Mouse (Mus musculus) CH12.LX (cell line): Measurements from ENCODE around the gene Dyx1c1. TPM values are rescaled to one million over a fixed set of nuclear protein-coding genes. Genes with fewer than 3 reads are reported as not detected.

Experiments
- DNase-seq: peaks from one replicate; pipeline ENCODE4 v3.0.0-alpha.2; 2013; ENCODE audit errors: extremely low read depth
- H3K27ac ChIP-seq: 2 replicates; pipeline ENCODE4 v1.5.1; 2012; ENCODE audit warnings: low read depth, mild to moderate bottlenecking, control low read depth, moderate library complexity; ENCODE audit not compliant: insufficient read depth
- H3K27me3 ChIP-seq: replicated peaks from 2 replicates; pipeline ENCODE3; 2012; ENCODE audit warnings: inconsistent platforms
- H3K36me3 ChIP-seq, 2 experiments: replicated peaks in 1 of 2; 2 replicates each; pipeline versions ENCODE3 to v1.6.1; 2012; ENCODE audit warnings: inconsistent platforms in 1 of 2, low read length in 1 of 2, mild to moderate bottlenecking in 1 of 2, mixed read lengths in 1 of 2, moderate library complexity in 1 of 2; ENCODE audit not compliant: control insufficient read depth in 1 of 2, insufficient read depth in 1 of 2
- H3K4me1 ChIP-seq, 2 experiments: 2 replicates each; pipeline ENCODE4 v1.6.1; 2012; ENCODE audit warnings: inconsistent platforms in 1 of 2, moderate library complexity in 1 of 2; ENCODE audit not compliant: insufficient read depth in 2 of 2, control insufficient read depth in 1 of 2
- H3K4me2 ChIP-seq: 2 replicates; pipeline ENCODE4 v1.6.1; 2012; ENCODE audit warnings: low read depth, mild to moderate bottlenecking, control low read depth; ENCODE audit not compliant: poor library complexity, insufficient read depth, severe bottlenecking
- H3K4me3 ChIP-seq, 3 experiments: fragments of 150-350 bp in 1 of 3; sonication (generic) in 1 of 3; replicated peaks in 1 of 3; 2 replicates each; pipeline versions ENCODE3 to v1.5.1; 2011 to 2012; ENCODE audit warnings: low read depth in 2 of 3, low read length in 2 of 3, mild to moderate bottlenecking in 2 of 3, moderate library complexity in 2 of 3, control low read depth in 1 of 3, improper control_type of control experiment in 1 of 3, inconsistent platforms in 1 of 3, mixed read lengths in 1 of 3; ENCODE audit not compliant: poor library complexity in 1 of 3
- H3K79me2 ChIP-seq: replicated peaks from 2 replicates; pipeline ENCODE4 v1.6.1; 2012; ENCODE audit warnings: mild to moderate bottlenecking, moderate library complexity; ENCODE audit not compliant: control insufficient read depth, poor library complexity, insufficient read depth, severe bottlenecking; ENCODE audit errors: extremely low read depth
- H3K9ac ChIP-seq: 2 replicates; pipeline ENCODE4 v1.6.1; 2012; ENCODE audit warnings: low read depth, mild to moderate bottlenecking, control low read depth, moderate library complexity; ENCODE audit not compliant: insufficient read depth
- H3K9me3 ChIP-seq: replicated peaks from 2 replicates; pipeline ENCODE3; 2012; ENCODE audit warnings: low read length, inconsistent platforms, mixed read lengths
- BHLHE40 ChIP-seq: IDR thresholded peaks from 2 replicates; pipeline ENCODE4 v1.6.1; 2011; ENCODE audit warnings: mild to moderate bottlenecking, low read depth, low read length, improper control_type of control experiment
- CTCF ChIP-seq, 2 experiments: IDR thresholded peaks in 1 of 2; conservative IDR thresholded peaks in 1 of 2; 2 replicates each; pipeline ENCODE4 v1.5.1; 2011 to 2012; ENCODE audit warnings: low read depth in 2 of 2, low read length in 2 of 2, improper control_type of control experiment in 1 of 2, inconsistent platforms in 1 of 2, mild to moderate bottlenecking in 1 of 2, moderate library complexity in 1 of 2
- E2F4 ChIP-seq: IDR thresholded peaks from 2 replicates; pipeline ENCODE4 v1.6.1; 2011; ENCODE audit warnings: low read depth, low read length, improper control_type of control experiment; ENCODE audit not compliant: insufficient replicate concordance
- EP300 ChIP-seq: IDR thresholded peaks from 2 replicates; pipeline ENCODE4 v1.6.1; 2011; ENCODE audit warnings: low read length, improper control_type of control experiment
- ETS1 ChIP-seq: conservative IDR thresholded peaks from 2 replicates; pipeline ENCODE4 v1.6.1; 2012; ENCODE audit warnings: low read depth, mild to moderate bottlenecking, inconsistent platforms, low read length, improper control_type of control experiment, moderate library complexity
- JUN ChIP-seq: IDR thresholded peaks from 2 replicates; pipeline ENCODE4 v1.6.1; 2011; ENCODE audit warnings: low read depth, mild to moderate bottlenecking, low read length, improper control_type of control experiment, moderate library complexity; ENCODE audit not compliant: insufficient read depth
- JUND ChIP-seq: conservative IDR thresholded peaks from 2 replicates; pipeline ENCODE4 v1.6.1; 2011; ENCODE audit warnings: low read depth, low read length, improper control_type of control experiment
- KAT2A ChIP-seq: IDR thresholded peaks from 2 replicates; pipeline ENCODE4 v1.6.1; 2012; ENCODE audit warnings: low read length, improper control_type of control experiment, inconsistent platforms; ENCODE audit not compliant: insufficient replicate concordance
- MAZ ChIP-seq: IDR thresholded peaks from 2 replicates; pipeline ENCODE4 v1.6.1; 2012; ENCODE audit warnings: low read depth, mild to moderate bottlenecking, inconsistent platforms, low read length, improper control_type of control experiment, moderate library complexity
- MEF2A ChIP-seq: IDR thresholded peaks from 2 replicates; pipeline ENCODE4 v1.6.1; 2014; ENCODE audit warnings: low read depth, mild to moderate bottlenecking, inconsistent platforms, low read length, improper control_type of control experiment, borderline replicate concordance
- NRF1 ChIP-seq: IDR thresholded peaks from 2 replicates; pipeline ENCODE4 v1.6.1; 2014; ENCODE audit warnings: low read depth, mild to moderate bottlenecking, inconsistent platforms, low read length, improper control_type of control experiment, moderate library complexity
- PAX5 ChIP-seq: IDR thresholded peaks from 2 replicates; pipeline ENCODE4 v1.6.1; 2012; ENCODE audit warnings: low read length, inconsistent platforms, mixed read lengths
- RCOR1 ChIP-seq: conservative IDR thresholded peaks from 2 replicates; pipeline ENCODE4 v1.6.1; 2012; ENCODE audit warnings: low read depth, mild to moderate bottlenecking, inconsistent platforms, low read length, improper control_type of control experiment
- SMC3 ChIP-seq: IDR thresholded peaks from 2 replicates; pipeline ENCODE4 v1.6.1; 2011; ENCODE audit warnings: low read depth, low read length, improper control_type of control experiment
- TCF12 ChIP-seq: IDR thresholded peaks from 2 replicates; pipeline ENCODE4 v1.6.1; 2014; ENCODE audit warnings: low read depth, mild to moderate bottlenecking, inconsistent platforms, low read length, improper control_type of control experiment
- UBTF ChIP-seq: IDR thresholded peaks from 2 replicates; pipeline ENCODE4 v1.6.1; 2012; ENCODE audit warnings: low read depth, mild to moderate bottlenecking, inconsistent platforms, low read length, improper control_type of control experiment, moderate library complexity
- ZKSCAN1 ChIP-seq: IDR thresholded peaks from 2 replicates; pipeline ENCODE4 v1.6.1; 2012; ENCODE audit warnings: low read depth, inconsistent platforms, low read length, improper control_type of control experiment, borderline replicate concordance
- ZMIZ1 ChIP-seq: IDR thresholded peaks from 2 replicates; pipeline ENCODE4 v1.6.1; 2012; ENCODE audit warnings: low read depth, mild to moderate bottlenecking, inconsistent platforms, low read length, improper control_type of control experiment
- dilution Hi-C: fragments of 300-500 bp; cut with MboI; formaldehyde crosslinking; loops from 2 replicates; pipeline ENCODE4 v1.14.3; 2020; ENCODE audit warnings: low sequenced_read_pairs; ENCODE audit not compliant: extremely low pct_unique_long_range_greater_than_20kb, extremely low pct_ligation_motif_present
- in situ Hi-C: fragments of 300-500 bp; cut with MboI; formaldehyde crosslinking; loops from 3 replicates; pipeline ENCODE4 v1.14.3; 2019; ENCODE audit warnings: low sequenced_read_pairs, low pct_ligation_motif_present, low pct_unique_long_range_greater_than_20kb, mixed read lengths
- polyA plus RNA-seq: library from polyadenylated mRNA; unstranded; fragments of >175 nt; gene quantifications from 2 replicates; pipeline ENCODE4 v1.2.1, GENCODE M21; 2012; ENCODE audit warnings: low read depth; ENCODE audit not compliant: insufficient read length
- total RNA-seq, 2 experiments: library from RNA; depleted of rRNA; stranded (reverse); fragments of 300-350 nt in 1 of 2; fragments of >200 nt in 1 of 2; gene quantifications; 2 replicates each; pipeline ENCODE4 v1.2.3; 2012 to 2014

The Dyx1c1 gene
- total and polyA plus RNA-seq, 3 experiments, result 3.4 to 6.8 (median 6.1) TPM

- TF ChIP-seq MAZ, result no peak
- no peak for TF ChIP-seq PAX5
- TF ChIP-seq MEF2A, result no peak
- H3K27ac ChIP-seq, result no peak overlapping the region
- no peak for DNase-seq
Measured at GRCm38 (mm10) chr9:72996167-72996566, 37.6 kb downstream of the Dyx1c1 start.

GRCm38 (mm10) chr9:72996806-72997205 lies 38.2 kb downstream of the Dyx1c1 start:
- no peak overlapping the region for H3K27ac ChIP-seq
- H3K9me3 ChIP-seq, result no peaks in the 10 kb centered on the region
- dilution Hi-C loops, result no loop called here
- no peak for TF ChIP-seq JUN
- no peak for TF ChIP-seq SMC3
- no peak for TF ChIP-seq NRF1
- no peak for TF ChIP-seq BHLHE40
- no peak for TF ChIP-seq ZKSCAN1
- TF ChIP-seq RCOR1, result no peak
- TF ChIP-seq KAT2A, result no peak
- no peak for TF ChIP-seq JUND
- TF ChIP-seq ETS1, result no peak
- TF ChIP-seq EP300, result no peak
- TF ChIP-seq TCF12, result no peak
- TF ChIP-seq ZMIZ1, result no peak
- TF ChIP-seq UBTF, result no peak
- no peak for TF ChIP-seq E2F4
- no peak for TF ChIP-seq CTCF (conservative IDR thresholded peaks at IDR 0.05 in 1 of 2, IDR thresholded peaks at IDR 0.05 in 1 of 2; ENCODE audit: low read depth in 2 of 2, low read length in 2 of 2)
- H3K36me3 ChIP-seq, result no peaks in the 10 kb centered on the region
- DNase-seq, result no peak
- no peaks in the 10 kb centered on the region; the same call in 1 of the 2 replicates for H3K79me2 ChIP-seq
- in situ Hi-C loops, result no loop called here
- no peaks in the 10 kb centered on the region for H3K27me3 ChIP-seq
- no peak overlapping the region for H3K4me3 ChIP-seq
- H3K4me2 ChIP-seq, result no peak overlapping the region
- H3K9ac ChIP-seq, result no peak overlapping the region
- H3K4me1 ChIP-seq, result no peaks in the 10 kb centered on the region

More at GRCm38 (mm10) chr9:72996167-72996566, 37.6 kb downstream of the Dyx1c1 start:
- Histone ChIP-seq H3K27me3 (no peaks in the 10 kb centered on the region), H3K4me1 (no peaks in the 10 kb centered on the region), H3K9me3 (no peaks in the 10 kb centered on the region), H3K9ac (no peak overlapping the region), H3K4me2 (no peak overlapping the region), H3K36me3 (no peaks in the 10 kb centered on the region), H3K4me3 (no peak overlapping the region), H3K79me2 (no peaks in the 10 kb centered on the region; the same call in 1 of the 2 replicates)
- dilution Hi-C loops (no loop called here), in situ Hi-C loops (no loop called here)
